8 mouse cellular contexts compared by ENCODE assay signal in genomic region chr10:81176466-81177271, GRCm38 (mm10). TPM values are rescaled to one million over a fixed set of nuclear protein-coding genes. Genes with fewer than 3 reads are reported as not detected.
DNase-seq lines count a peak whose midpoint lies in the region; ATAC-seq lines count a peak whose summit lies in the region.

Gene Eef2 (plus strand): TSS chr10:81176631.

- H3K4me1 ChIP-seq in forebrain, embryonic 10.5 days: peaks cover 80% of the 10 kb centered on the region
- peaks cover 10 to 38% of the 10 kb centered on the region in 2 experiments; a peak in 3 of 4 replicates for H3K4me1 ChIP-seq in heart, embryonic 14.5 days (ENCODE audit: control insufficient read depth in 2 of 2, insufficient read depth in 2 of 2, low read length in 2 of 2)
- H3K4me1 ChIP-seq in liver, embryonic 12.5 days: peaks cover 80% of the 10 kb centered on the region

- H3K9me3 ChIP-seq in forebrain, embryonic 10.5 days: no peaks in the 10 kb centered on the region
- H3K9me3 ChIP-seq in heart, embryonic 14.5 days (ENCODE audit: control insufficient read depth, low read length): no peaks in the 10 kb centered on the region
- H3K9me3 ChIP-seq in liver, embryonic 12.5 days (replicated peaks): no peaks in the 10 kb centered on the region

- H3K36me3 ChIP-seq in forebrain, embryonic 10.5 days (replicated peaks): peaks cover 48% of the 10 kb centered on the region
- H3K36me3 ChIP-seq in heart, embryonic 14.5 days (ENCODE audit: control insufficient read depth, insufficient read depth, low read length): peaks cover 44% of the 10 kb centered on the region
- peaks cover 46% of the 10 kb centered on the region for H3K36me3 ChIP-seq in liver, embryonic 12.5 days
- H3K36me3 ChIP-seq in splenic B cell, adult 2 months (ENCODE audit: control insufficient read depth, insufficient read depth, low read length, poor library complexity, severe bottlenecking): peaks cover 35% of the 10 kb centered on the region

- ATAC-seq in heart, embryonic 14.5 days (ENCODE audit: insufficient number of reproducible peaks, insufficient read depth, low FRiP score, low read depth): peak; percentile 73
- peak; percentile 80 for ATAC-seq in liver, embryonic 12.5 days

- H3K4me2 ChIP-seq in heart, embryonic 14.5 days (ENCODE audit: low read length): peak within 1 kb of the TSS; percentile 95
- H3K4me2 ChIP-seq in liver, embryonic 12.5 days: peak within 1 kb of the TSS; percentile 93

- peak within 1 kb of the TSS; percentile 98 for H3K9ac ChIP-seq in heart, embryonic 14.5 days (ENCODE audit: low read length)
- H3K9ac ChIP-seq in liver, embryonic 12.5 days: peak within 1 kb of the TSS; percentile 93

- H3K27me3 ChIP-seq in forebrain, embryonic 10.5 days (ENCODE audit: poor library complexity, severe bottlenecking): no peaks in the 10 kb centered on the region
- H3K27me3 ChIP-seq in heart, embryonic 14.5 days (ENCODE audit: control insufficient read depth, insufficient read depth, low read length): no peaks in the 10 kb centered on the region
- H3K27me3 ChIP-seq in liver, embryonic 12.5 days (replicated peaks): no peaks in the 10 kb centered on the region
- no peaks in the 10 kb centered on the region for H3K27me3 ChIP-seq in splenic B cell, adult 2 months (ENCODE audit: control insufficient read depth, insufficient read depth, low read length, poor library complexity, severe bottlenecking)

- H3K4me3 ChIP-seq in forebrain, embryonic 10.5 days: peak within 1 kb of the TSS; percentile 98
- peak within 1 kb of the TSS; percentile 81 to 90 for H3K4me3 ChIP-seq in heart, embryonic 14.5 days (ENCODE audit: control insufficient read depth in 1 of 2, insufficient read depth in 1 of 2, low read depth in 1 of 2, low read length in 2 of 2)
- H3K4me3 ChIP-seq in liver, embryonic 12.5 days: peak within 1 kb of the TSS; percentile 89

- peak within 1 kb of the TSS; percentile 98 for H3K27ac ChIP-seq in forebrain, embryonic 10.5 days
- peak within 1 kb of the TSS; percentile 76 to 93 for H3K27ac ChIP-seq in heart, embryonic 14.5 days (replicated peaks in 1 of 2; ENCODE audit: control insufficient read depth in 1 of 2, insufficient read depth in 1 of 2, low read depth in 2 of 2, low read length in 2 of 2)
- peak within 1 kb of the TSS; percentile 91 for H3K27ac ChIP-seq in liver, embryonic 12.5 days

- DNase-seq in CD8-positive naive resting alpha-beta T cell, adult 2 months (ENCODE audit: low read depth in 2 of 2, low spot score in 2 of 2): peak; percentile 95
- peak; percentile 95 for DNase-seq in c-Kit-negative CD71-positive TER-119-positive erythroid progenitor cells, embryonic 14.5 days (ENCODE audit: low read depth, low spot score)
- DNase-seq in forebrain, embryonic 10.5 days (ENCODE audit: extremely low spot score, low spot score): peak; percentile 97
- DNase-seq in kidney, postnatal 14 days: peak; percentile 100
- peak; percentile 97 for DNase-seq in naive thymus-derived CD4-positive, alpha-beta T cell, adult 2 months (ENCODE audit: low read depth)
- peak; percentile 99 for DNase-seq in splenic B cell, adult 2 months (ENCODE audit: low read depth, low spot score)

- WGBS in forebrain, embryonic 10.5 days: under 1% methylated on average over 77 of the region's 77 CpGs
- WGBS in heart, embryonic 14.5 days: under 1% methylated on average over 77 of the region's 77 CpGs
- under 1% methylated on average over 77 of the region's 77 CpGs for WGBS in liver, embryonic 12.5 days (ENCODE audit: insufficient replicate concordance)

RNA-seq across cellular contexts. Expression of gene Eef2, which starts in this region (rescaled TPM):
- polyA plus RNA-seq in forebrain, embryonic 10.5 days (2016; fragmentation: Nextera tagmentation; extraction: Ambion mirVana): 596 and 599 TPM in 2 replicates
- polyA plus RNA-seq in heart, embryonic 14.5 days (2014; fragmentation: Nextera tagmentation; extraction: Ambion mirVana): 331 and 337 TPM in 2 replicates
- polyA plus RNA-seq in liver, embryonic 12.5 days (2016; fragmentation: Nextera tagmentation; extraction: Ambion mirVana): 440 and 450 TPM in 2 replicates

Comparison
In these comparisons a context has a peak if more than half of its experiments do, and no peak if none do; other contexts are left out.
1. Peak in every context shown above with its lines: DNase-seq, ATAC-seq, H3K4me3 ChIP-seq and H3K27ac ChIP-seq.